Mouse (Mus musculus) natural killer cell, adult 2 months (primary cell): ENCODE results near the gene Hist1h1b.

Source experiments
- DNase-seq, 2 experiments: peaks; one replicate each; pipeline ENCODE4 v3.0.0; 2022; ENCODE audit warnings: low spot score in 2 of 2

Hist1h1b gene

GRCm38 (mm10) chr13:21733466-21733865, 47.0 kb downstream of the Hist1h1b start:
- no peak for DNase-seq
